Mouse (Mus musculus) CH12.LX (cell line): ENCODE measurements around the gene Ociad2.

Source experiments
- CTCF ChIP-seq, 2 experiments: IDR thresholded peaks in 1 of 2; conservative IDR thresholded peaks in 1 of 2; 2 replicates each; pipeline ENCODE4 v1.5.1; 2011 to 2012; ENCODE audit warnings: low read depth in 2 of 2, low read length in 2 of 2, improper control_type of control experiment in 1 of 2, inconsistent platforms in 1 of 2, mild to moderate bottlenecking in 1 of 2, moderate library complexity in 1 of 2
- ELF1 ChIP-seq: IDR thresholded peaks from 2 replicates; pipeline ENCODE4 v1.6.1; 2014; ENCODE audit warnings: low read depth, mild to moderate bottlenecking, inconsistent platforms, low read length, improper control_type of control experiment
- IRF4 ChIP-seq: IDR thresholded peaks from 2 replicates; pipeline ENCODE4 v1.6.1; 2014; ENCODE audit warnings: low read depth, mild to moderate bottlenecking, inconsistent platforms, low read length, improper control_type of control experiment
- MAFK ChIP-seq: IDR thresholded peaks from 2 replicates; pipeline ENCODE4 v1.6.1; 2011; ENCODE audit warnings: low read length, improper control_type of control experiment; ENCODE audit not compliant: insufficient replicate concordance
- MAZ ChIP-seq: IDR thresholded peaks from 2 replicates; pipeline ENCODE4 v1.6.1; 2012; ENCODE audit warnings: low read depth, mild to moderate bottlenecking, inconsistent platforms, low read length, improper control_type of control experiment, moderate library complexity
- MXI1 ChIP-seq: IDR thresholded peaks from 2 replicates; pipeline ENCODE4 v1.6.1; 2011; ENCODE audit warnings: mild to moderate bottlenecking, low read depth, low read length, improper control_type of control experiment
- PAX5 ChIP-seq: IDR thresholded peaks from 2 replicates; pipeline ENCODE4 v1.6.1; 2012; ENCODE audit warnings: low read length, inconsistent platforms, mixed read lengths
- ZMIZ1 ChIP-seq: IDR thresholded peaks from 2 replicates; pipeline ENCODE4 v1.6.1; 2012; ENCODE audit warnings: low read depth, mild to moderate bottlenecking, inconsistent platforms, low read length, improper control_type of control experiment

- TF ChIP-seq ELF1 (peak; percentile 39; the same call in 1 of the 2 replicates), MAZ (0 out of 2 replicates have a peak, but pooled peaks have one; percentile 49), MAFK (0 out of 2 replicates have a peak, but pooled peaks have one; percentile 8), MXI1 (0 out of 2 replicates have a peak, but pooled peaks have one; percentile 25), CTCF (conservative IDR thresholded peaks at IDR 0.05 in 1 of 2, IDR thresholded peaks at IDR 0.05 in 1 of 2; ENCODE audit: low read depth in 2 of 2, low read length in 2 of 2) (no peak), ZMIZ1 (no peak), PAX5 (no peak), IRF4 (peak; percentile 74)
Measured at GRCm38 (mm10) chr5:73339779-73340722, 777 bp downstream of the Ociad2 start.
